Mouse (Mus musculus): ENCODE results near the gene Axdnd1. TPM values are rescaled to one million over a fixed set of nuclear protein-coding genes. Genes with fewer than 3 reads are reported as not detected.
"Not testable (repeated sequence)": the region's sequence is repeated elsewhere in the genome, so short reads cannot be mapped to it uniquely, and the experiment has no call there.

Gene Axdnd1
- total RNA-seq, 1 experiment from 2014 or later = 1.2 TPM

- ATAC-seq (ENCODE audit: extremely low read depth, insufficient number of reproducible peaks, low FRiP score, poor library complexity, severe bottlenecking) = no peak
These were observed 55.2 kb downstream of the Axdnd1 start, which contains the start of gene Gm2000 for GRCm38 (mm10) chr1:156365740-156366139. Gene Gm2000, plus strand, starts transcription at chr1:156366040.

- no peak for ATAC-seq (ENCODE audit: extremely low read depth, insufficient number of reproducible peaks, low FRiP score, poor library complexity, severe bottlenecking)
These were observed 68.5 kb downstream of the Axdnd1 start for GRCm38 (mm10) chr1:156352466-156352865.

- ATAC-seq (ENCODE audit: extremely low read depth, insufficient number of reproducible peaks, low FRiP score, poor library complexity, severe bottlenecking) = no peak
These were observed 70.5 kb downstream of the Axdnd1 start for GRCm38 (mm10) chr1:156350441-156350840.

- no peak for ATAC-seq (ENCODE audit: extremely low read depth, insufficient number of reproducible peaks, low FRiP score, poor library complexity, severe bottlenecking)
These were observed 71.9 kb downstream of the Axdnd1 start for GRCm38 (mm10) chr1:156349031-156349430.

GRCm38 (mm10) chr1:156345633-156346032 is 75.3 kb downstream of the Axdnd1 start:
- ATAC-seq (ENCODE audit: extremely low read depth, insufficient number of reproducible peaks, low FRiP score, poor library complexity, severe bottlenecking) = no peak

- ATAC-seq (ENCODE audit: extremely low read depth, insufficient number of reproducible peaks, low FRiP score, poor library complexity, severe bottlenecking) = no peak
These were observed 76.5 kb downstream of the Axdnd1 start for GRCm38 (mm10) chr1:156344433-156344832.

GRCm38 (mm10) chr1:156340847-156341246 is 80.1 kb downstream of the Axdnd1 start:
- no peak for ATAC-seq (ENCODE audit: extremely low read depth, insufficient number of reproducible peaks, low FRiP score, poor library complexity, severe bottlenecking)

GRCm38 (mm10) chr1:156323126-156323525 is 97.8 kb downstream of the Axdnd1 start:
- no peak for ATAC-seq (ENCODE audit: extremely low read depth, insufficient number of reproducible peaks, low FRiP score, poor library complexity, severe bottlenecking)

GRCm38 (mm10) chr1:156310630-156311029 is 110.3 kb downstream of the Axdnd1 start, which contains the start of gene Nphs2:
Gene Nphs2, plus strand, starts transcription at chr1:156310727.
- ATAC-seq (ENCODE audit: extremely low read depth, insufficient number of reproducible peaks, low FRiP score, poor library complexity, severe bottlenecking) = no peak

- ATAC-seq (ENCODE audit: extremely low read depth, insufficient number of reproducible peaks, low FRiP score, poor library complexity, severe bottlenecking) = no peak
These were observed 112.4 kb downstream of the Axdnd1 start for GRCm38 (mm10) chr1:156308595-156308994.

GRCm38 (mm10) chr1:156302911-156303749 is 117.8 kb downstream of the Axdnd1 start, which contains the start of gene Tdrd5:
Gene Tdrd5, minus strand, starts transcription at chr1:156303664.
- ATAC-seq (ENCODE audit: extremely low read depth, insufficient number of reproducible peaks, low FRiP score, poor library complexity, severe bottlenecking) = no peak

- no peak for ATAC-seq (ENCODE audit: extremely low read depth, insufficient number of reproducible peaks, low FRiP score, poor library complexity, severe bottlenecking)
These were observed 130.9 kb downstream of the Axdnd1 start for GRCm38 (mm10) chr1:156290016-156290415.

- ATAC-seq (ENCODE audit: extremely low read depth, insufficient number of reproducible peaks, low FRiP score, poor library complexity, severe bottlenecking) = not testable (repeated sequence)
These were observed 131.8 kb downstream of the Axdnd1 start for GRCm38 (mm10) chr1:156289222-156289587.

GRCm38 (mm10) chr1:156288556-156289221 is 132.3 kb downstream of the Axdnd1 start:
- no peak for ATAC-seq (ENCODE audit: extremely low read depth, insufficient number of reproducible peaks, low FRiP score, poor library complexity, severe bottlenecking)

GRCm38 (mm10) chr1:156285541-156285896 is 135.4 kb downstream of the Axdnd1 start:
- ATAC-seq (ENCODE audit: extremely low read depth, insufficient number of reproducible peaks, low FRiP score, poor library complexity, severe bottlenecking) = no peak

- ATAC-seq (ENCODE audit: extremely low read depth, insufficient number of reproducible peaks, low FRiP score, poor library complexity, severe bottlenecking) = no peak
These were observed 136.0 kb downstream of the Axdnd1 start for GRCm38 (mm10) chr1:156284851-156285540.

- ATAC-seq (ENCODE audit: extremely low read depth, insufficient number of reproducible peaks, low FRiP score, poor library complexity, severe bottlenecking) = no peak
These were observed 136.8 kb downstream of the Axdnd1 start for GRCm38 (mm10) chr1:156284207-156284606.

GRCm38 (mm10) chr1:156280131-156280530 is 140.8 kb downstream of the Axdnd1 start:
- no peak for ATAC-seq (ENCODE audit: extremely low read depth, insufficient number of reproducible peaks, low FRiP score, poor library complexity, severe bottlenecking)

GRCm38 (mm10) chr1:156273647-156274046 is 147.3 kb downstream of the Axdnd1 start:
- ATAC-seq (ENCODE audit: extremely low read depth, insufficient number of reproducible peaks, low FRiP score, poor library complexity, severe bottlenecking) = no peak
